Mouse (Mus musculus) lung, postnatal 4 days (tissue): ENCODE measurements around the gene Krt84.
"Not testable (repeated sequence)": the region's sequence is repeated elsewhere in the genome, so short reads cannot be mapped to it uniquely, and the experiment has no call there.

ENCODE experiments used
- DNase-seq, 2 experiments: peaks; one replicate each; pipeline ENCODE4 v3.0.0; 2021

Gene Krt84

DNA sequence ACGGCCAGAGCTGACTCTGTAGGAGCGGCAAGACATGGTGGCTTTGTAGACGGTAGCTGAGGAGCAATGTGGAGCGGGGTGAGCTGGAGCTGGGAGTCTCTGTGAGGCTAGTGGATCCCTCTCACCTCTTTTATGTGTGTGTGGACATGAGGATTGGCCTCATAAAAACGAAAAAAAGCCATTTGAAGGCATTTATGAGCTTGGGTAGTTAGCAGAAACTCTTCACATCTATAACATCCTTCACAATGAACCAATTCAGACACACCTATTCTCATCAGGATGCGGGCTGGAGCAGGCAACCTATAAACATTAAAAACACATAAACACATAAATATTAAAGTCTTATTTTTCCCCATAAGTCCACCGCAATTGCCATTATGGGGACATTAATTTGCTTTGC, at the start of gene Krt84:
Gene Krt84 (minus strand): TSS at position 101 of the 400 bp plus-strand sequence.
- DNase-seq: no peak

DNA sequence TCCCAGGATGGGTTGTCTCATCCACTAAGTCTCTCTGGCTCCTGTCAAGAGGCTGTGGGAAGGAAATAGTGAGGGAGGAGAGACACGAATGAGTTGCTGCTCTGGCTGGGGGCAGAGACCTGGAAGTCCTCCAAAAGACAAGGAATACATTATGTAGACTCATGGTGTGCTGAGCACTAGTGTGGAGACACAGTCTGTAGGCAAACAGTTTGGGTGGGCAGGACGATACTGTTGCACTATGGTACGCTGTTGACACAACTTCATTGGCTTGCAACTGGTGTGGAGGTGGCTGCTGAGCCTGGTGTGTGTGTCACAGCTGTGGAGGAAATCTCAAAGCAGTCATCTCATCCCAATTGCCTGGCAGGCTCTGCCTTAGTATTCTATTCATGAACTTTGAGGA, 49.1 kb upstream of the Krt84 start:
- no peak for DNase-seq

DNA sequence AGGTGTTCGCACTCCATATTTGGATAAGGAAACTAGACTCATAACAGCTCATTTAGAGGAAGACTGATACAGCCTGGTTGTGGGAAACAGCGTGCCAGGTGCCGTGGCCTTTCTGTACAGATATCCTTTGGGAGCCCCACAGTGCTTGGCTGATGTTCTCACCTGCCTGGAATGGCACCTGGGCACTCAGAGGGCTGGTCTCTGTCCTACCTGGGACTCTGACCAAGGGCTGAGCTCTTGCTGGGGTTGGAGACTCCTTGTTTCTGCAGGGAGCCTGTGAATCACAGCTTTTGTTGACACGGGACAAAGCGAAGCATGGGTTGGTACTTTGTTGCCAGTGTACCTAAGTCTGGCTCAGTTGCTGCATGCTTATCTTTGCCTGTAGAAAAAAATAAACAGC, 42.9 kb upstream of the Krt84 start:
- DNase-seq: no peak

DNA sequence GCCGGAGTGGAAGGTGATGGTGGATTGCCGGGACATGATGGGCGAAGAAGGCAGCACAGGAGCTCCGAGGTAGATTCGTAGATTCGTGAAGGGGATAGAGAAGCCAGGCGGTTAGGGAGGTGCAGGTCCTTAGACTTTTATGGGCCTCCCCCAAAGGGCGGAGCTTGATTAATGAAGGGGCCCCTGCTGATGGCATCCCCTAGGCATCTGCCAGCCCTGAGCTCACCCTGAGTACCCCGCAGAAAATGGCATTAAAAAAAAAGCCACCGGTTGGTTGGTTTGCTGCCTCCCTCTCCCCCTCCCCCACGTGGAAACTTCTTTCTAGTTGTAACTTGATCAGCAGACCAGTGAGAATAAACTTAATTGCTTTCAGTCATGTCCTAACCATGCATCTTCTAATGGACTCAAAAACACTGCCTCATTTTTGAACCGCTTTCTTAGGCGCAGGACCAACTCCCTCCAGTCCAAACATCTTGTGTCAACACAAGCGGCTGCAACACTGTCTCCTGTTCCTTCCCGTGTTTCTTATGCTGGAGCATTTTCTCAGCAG, 41.3 kb upstream of the Krt84 start, which contains the start of gene Krt75:
Gene Krt75 (minus strand): TSS at position 109 of the 550 bp plus-strand sequence.
- DNase-seq: no peak

DNA sequence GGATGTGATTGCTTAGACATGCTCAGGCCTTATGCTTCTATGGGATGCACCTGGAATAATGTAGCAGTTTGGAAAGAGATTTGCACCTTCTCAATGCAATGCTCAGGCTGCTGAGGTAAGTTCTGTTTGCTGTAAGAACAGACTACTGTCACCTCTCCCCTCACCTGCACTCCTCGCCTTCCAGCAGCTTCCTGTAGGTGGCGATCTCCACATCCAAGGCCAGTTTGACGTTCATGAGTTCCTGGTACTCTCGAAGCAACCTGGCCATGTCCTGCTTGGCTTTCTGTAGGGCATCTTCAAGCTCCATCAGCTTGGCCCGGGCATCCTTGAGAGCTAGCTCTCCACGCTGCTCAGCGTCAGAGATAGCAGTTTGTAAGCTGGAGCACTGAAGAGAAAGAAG, 35.2 kb upstream of the Krt84 start:
- DNase-seq: peak; percentile 15 to 19

DNA sequence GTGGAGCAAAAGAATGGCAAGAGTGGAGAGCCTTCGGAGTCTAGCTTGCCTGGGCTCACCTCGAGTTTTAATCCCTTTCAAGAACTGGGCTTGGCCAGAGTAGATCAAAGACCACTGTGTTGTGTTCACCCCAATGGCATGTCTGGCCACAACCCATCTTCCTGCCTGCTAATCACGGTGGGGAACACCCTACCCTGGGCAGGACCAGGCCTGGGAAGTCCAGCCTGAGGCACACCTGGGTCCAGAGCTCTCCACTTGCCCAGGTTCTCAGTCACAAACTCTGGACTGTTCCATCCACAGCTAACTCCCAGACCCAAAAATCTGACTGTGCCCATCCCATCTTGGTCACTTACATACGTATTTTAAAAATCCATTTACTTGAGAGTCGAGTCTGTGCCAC, 30.2 kb upstream of the Krt84 start, which contains the start of gene Krt90:
Gene Krt90 (minus strand): TSS at position 101 of the 400 bp plus-strand sequence.
- peak in 1 of 2 experiments; percentile 11 for DNase-seq

DNA sequence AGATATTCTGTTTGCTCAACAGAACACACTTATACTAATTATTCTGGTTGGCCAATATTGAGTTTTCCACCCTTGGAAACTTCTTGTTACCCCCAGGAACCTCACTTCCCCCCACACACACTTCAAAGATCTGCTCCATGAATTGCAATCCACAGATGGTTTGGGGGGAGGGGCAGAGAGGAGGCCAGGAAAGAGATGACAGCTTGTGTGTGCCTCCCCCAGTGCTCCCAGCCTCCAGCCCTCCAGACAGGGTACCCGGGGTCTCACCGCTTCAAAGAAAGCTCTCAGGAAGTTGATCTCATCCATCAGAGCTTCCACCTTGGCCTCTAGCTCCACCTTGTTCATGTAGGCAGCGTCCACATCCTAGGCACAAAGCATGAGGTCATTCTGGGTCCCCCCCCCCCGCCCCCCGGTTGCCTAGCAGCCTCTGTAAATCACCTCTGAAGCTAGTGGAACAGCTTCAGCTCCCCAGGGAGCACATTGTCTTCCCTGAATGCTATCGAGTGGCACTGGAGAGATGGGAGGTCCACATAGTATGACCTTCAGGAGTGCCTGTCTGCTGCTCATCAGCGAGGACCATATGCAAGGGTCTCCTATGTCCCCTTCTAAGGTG, 25.5 kb upstream of the Krt84 start:
- peak in 1 of 2 experiments; percentile 9 for DNase-seq

DNA sequence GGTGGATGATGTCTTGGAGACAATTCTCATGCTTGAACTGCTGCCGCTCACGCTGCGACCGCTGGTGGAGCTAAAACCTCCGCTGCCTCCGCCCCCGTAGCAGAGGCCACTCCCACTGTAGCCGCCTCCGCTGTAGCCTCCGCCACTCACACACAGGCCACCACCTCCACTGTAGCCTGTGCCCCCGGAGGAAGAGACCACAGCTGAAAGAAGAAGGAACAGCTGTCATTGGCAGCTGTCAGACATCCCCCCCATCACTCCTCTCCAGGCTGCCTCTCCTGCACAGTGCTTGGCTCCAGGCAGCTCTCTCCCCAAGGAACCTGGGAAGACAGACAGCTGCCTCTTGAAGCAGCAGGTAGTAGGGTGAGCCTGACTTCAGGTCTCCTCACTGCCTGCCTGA, 20.5 kb upstream of the Krt84 start:
- peak; percentile 57 to 70 for DNase-seq

DNA sequence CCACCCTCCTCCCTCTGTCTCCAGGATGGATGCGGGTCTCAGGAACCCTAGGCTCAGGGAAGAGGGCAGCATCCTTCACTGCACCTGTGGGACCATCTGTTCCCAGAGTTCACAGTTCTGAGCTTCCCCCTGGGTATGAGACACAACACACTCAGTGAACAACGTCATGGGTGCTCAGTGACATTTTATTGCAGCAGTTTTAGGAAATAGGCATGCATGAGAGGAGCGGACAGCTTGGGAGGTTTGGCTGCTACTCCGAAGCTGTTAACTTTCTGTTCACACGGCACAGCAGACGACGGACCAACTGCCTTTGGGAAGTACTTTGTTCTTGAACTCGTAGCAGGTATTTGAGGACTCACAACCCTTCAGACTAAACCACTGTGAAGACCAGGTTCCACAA, 19.6 kb upstream of the Krt84 start:
- DNase-seq: no peak

DNA sequence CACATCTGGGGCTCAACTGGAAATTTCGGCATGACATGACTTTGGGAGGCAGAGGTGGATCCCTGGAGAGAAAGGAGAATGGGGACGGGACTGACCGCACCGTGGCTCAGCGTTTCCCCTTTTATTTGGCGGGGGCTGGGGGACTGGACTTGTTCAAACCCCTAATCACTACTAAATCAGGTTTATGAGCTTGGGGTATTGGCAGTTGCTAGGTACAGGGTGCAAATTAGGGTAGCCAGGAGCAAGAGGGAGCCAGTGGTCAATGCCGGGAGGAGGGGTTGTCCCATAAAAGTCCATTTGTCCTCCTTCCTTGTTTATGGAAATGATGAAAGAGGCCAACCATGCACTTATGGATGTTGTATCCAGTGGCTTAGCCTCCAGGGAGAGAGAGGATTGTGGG, 17.9 kb upstream of the Krt84 start, which contains the start of gene Krt82:
Gene Krt82 (minus strand): TSS at position 101 of the 400 bp plus-strand sequence.
- DNase-seq: no peak

DNA sequence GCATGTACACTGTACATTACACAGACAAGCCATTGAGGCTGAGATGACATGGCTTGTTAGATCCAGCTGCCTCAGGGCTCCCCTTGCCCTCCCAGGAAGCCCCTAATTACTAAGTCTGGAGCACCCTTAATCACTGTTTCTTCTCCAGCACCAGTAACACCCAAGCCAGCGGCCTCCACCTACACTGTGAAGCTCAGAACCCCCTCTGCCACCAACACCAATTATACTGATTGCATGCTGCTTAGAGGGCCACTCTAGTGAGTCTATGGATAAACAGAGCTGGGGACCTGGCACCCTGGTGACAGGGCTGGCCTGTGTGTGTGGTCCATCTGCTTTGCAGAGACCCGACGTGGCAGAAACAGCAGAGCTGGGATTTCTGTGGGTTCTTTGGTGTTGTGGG, 11.9 kb upstream of the Krt84 start:
- no peak for DNase-seq

DNA sequence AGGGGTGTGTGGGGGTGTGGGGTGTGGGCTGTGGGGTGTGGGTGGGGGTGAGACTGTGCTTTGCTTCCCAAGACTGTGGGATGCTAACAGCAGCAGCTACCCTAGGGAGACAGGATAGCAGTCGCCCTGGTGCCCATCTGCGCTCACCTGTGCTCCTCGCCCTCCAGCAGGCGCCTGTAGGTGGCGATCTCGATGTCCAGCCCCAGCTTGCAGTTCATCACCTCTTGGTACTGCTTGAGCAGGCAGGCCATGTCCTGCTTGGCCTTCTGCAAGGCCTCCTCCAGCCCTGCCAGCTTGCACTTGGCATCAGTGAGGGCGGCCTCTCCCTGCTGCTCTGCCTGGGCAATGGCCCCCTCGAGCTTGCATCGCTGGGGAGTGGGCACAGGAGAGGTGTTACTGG, 9.9 kb upstream of the Krt84 start:
- no peak for DNase-seq

DNA sequence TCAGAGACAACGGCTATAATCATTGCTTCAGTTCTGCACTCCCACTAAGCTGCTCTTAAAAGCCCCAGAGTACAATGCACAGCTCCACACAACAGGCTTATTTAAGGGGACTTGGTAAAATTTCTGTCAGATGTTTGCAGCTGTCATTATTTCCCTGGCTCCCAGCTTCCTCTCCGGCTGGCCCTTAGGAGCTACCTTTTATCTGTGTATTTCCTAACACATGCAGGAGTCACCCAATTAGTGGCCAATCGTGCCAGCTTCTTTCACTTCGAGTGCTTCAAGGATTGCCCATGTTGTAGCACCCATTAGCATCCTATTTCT, 5.9 kb upstream of the Krt84 start:
- DNase-seq: peak in 1 of 2 experiments; percentile 40

DNA sequence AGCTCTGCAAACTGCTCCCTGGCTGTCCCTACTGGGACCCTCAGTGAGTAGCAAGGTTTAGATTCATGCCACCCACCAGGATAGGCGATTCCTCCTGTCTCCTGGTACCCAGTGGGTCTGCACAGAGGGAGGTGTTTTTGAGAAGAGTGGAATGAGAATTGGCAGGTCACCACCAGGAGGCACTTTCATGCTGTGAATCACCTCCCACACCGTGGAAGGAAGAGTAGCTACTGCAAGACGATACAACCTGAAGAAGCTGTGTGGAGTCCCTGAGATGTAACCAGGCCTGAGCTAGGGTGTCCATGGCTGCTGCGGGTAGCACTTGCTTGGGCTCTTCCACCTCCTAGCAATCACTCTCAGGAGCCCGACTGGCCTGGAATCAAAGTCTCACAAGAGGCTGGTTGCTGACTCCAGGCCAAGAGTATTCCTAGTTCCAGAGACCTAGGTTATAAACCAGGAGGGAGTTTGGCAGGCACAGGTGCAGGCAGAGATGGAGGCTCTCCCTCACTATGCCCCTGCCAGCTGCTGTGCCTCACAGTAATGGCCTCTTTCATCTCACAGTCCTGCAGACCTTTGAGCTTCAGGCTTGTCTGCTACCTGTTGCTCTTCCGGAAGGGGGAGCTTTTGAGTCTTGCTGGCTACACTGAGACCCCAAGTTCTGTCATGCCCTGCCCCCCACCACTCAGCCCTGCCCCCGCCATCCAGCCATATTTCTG, 5.4 kb upstream of the Krt84 start:
- peak in 1 of 2 experiments; percentile 41 for DNase-seq

DNA sequence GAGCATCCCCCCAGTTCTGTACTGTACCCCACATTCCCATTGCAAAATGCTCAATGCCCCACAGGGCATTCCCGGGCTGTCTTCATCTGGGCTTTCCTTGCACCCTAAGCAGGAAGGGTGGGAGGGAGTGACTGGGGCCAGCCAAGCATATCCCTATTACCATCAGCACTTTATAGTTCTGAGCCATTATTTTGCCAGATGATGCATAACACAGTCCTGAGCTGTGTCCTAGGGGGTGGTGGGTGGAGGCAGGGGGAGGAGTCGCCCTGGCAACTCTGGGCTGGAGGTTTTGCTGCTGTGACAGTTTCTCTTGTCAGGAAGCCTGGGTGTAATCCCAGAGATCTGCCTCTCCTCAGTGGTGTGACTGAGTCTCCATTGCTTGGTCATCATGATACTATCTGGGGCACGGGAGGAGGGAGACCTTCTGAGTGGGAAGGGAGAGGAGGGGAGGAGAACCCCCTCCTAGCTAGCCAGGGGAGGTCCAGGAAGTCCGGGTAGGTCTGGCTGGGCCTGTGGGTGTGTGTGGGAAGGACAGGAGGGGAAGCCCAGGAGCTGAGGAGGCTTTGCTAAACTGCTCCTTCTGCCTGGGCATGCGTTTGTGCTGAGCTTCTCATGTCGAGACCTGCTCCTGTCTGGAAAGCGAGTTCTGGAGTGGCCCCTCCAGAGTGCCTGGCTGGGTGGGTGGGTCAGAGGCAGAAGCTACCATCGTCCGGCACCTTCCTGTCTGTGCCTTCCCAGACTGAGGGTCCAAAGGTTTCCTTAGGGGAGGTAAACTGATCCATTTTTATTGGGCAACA, 3.6 kb upstream of the Krt84 start:
- no peak for DNase-seq

DNA sequence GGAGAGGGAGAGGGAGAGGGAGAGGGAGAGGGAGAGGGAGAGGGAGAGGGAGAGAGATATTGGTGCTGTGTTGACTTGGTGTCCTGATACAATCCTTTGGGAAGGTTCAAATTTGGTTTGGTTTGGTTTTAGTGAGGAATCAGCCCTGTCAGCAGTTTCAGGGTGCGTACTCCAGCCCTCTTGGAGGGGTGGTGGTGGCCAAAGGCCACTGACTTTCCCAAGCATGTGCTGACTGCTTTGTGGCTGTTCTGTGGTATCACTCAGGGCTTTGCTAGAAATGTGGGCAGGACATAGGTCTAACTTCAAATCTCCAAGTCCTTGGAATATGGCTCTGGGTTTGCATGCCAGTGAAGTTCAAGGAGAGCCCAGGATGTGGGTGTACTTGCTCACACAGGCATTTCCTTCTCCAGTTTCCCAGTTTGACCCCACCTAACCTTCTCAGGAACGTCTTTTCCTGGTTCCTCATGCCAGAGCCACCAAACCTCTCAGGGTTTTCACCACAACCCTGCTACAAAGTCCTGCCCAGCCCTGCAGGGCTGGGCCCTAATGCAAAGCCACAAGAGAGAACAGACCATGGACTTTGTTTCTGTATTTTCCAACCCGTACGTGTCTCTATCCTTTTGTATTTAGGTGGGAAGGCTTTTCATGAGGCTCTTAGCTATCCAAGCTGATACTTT, 9.9 kb downstream of the Krt84 start:
- no peak for DNase-seq

DNA sequence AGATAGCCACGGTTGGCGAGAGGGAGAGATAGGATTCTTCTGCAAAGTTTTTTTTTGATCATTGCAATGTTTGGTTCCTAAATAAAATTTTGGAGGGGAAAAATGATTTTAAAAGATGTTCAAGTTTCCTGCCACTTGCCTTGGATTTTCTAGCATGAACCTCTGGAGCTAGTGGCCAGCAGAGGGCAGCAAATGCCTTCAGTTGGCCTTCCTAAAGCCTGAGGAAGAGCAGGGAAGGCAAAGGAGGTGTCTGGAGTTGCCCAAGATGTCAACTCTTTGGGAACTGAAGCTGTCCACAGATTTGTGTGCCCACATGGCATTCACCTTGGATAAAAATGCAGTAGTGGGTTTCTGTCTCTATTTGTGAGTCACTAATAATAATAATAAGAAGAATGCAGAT, 12.8 kb downstream of the Krt84 start:
- DNase-seq: peak; percentile 57 to 75

DNA sequence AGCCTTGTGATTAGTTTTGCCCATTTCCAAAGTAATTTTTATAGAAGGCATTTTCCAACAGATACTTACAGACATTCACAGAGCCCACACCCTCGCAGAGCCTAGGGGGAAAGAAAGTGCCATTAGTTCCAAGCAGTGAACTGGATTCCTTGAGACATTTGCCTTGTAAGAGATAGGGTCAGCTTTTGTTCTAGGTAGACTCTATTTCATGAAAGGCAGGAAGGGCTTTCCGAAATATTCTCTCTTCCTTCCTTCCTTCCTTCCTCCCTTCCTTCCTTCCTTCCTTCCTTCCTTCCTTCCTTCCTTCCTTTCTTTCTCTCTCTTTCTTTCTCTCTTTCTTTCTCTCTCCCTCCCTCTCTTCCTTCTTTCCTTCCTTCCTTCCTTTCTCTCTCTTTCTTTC, 15.5 kb downstream of the Krt84 start, which contains the start of gene Gm49425:
Gene Gm49425 (minus strand): TSS at position 101 of the 400 bp plus-strand sequence.
- not testable (repeated sequence) for DNase-seq

DNA sequence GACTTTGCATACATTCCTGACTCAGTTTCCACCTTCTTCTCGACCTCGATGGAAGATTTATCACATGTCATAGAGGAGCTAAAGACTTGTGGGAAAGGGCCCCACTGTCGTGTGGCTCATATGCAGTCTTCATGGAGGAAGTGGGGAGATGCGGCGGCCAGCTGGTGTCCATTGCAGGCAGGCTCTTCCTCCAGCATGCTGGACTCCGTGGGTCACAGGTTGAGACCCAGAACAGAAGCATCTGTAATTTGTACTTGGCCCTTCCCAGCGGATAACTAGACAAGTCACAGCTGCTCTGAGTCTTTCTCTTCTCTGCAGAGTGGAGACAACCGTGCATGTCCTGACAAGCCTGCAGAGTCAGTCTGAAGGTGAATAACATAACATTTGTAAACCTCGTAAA, 24.4 kb downstream of the Krt84 start:
- peak in 1 of 2 experiments; percentile 50 for DNase-seq

DNA sequence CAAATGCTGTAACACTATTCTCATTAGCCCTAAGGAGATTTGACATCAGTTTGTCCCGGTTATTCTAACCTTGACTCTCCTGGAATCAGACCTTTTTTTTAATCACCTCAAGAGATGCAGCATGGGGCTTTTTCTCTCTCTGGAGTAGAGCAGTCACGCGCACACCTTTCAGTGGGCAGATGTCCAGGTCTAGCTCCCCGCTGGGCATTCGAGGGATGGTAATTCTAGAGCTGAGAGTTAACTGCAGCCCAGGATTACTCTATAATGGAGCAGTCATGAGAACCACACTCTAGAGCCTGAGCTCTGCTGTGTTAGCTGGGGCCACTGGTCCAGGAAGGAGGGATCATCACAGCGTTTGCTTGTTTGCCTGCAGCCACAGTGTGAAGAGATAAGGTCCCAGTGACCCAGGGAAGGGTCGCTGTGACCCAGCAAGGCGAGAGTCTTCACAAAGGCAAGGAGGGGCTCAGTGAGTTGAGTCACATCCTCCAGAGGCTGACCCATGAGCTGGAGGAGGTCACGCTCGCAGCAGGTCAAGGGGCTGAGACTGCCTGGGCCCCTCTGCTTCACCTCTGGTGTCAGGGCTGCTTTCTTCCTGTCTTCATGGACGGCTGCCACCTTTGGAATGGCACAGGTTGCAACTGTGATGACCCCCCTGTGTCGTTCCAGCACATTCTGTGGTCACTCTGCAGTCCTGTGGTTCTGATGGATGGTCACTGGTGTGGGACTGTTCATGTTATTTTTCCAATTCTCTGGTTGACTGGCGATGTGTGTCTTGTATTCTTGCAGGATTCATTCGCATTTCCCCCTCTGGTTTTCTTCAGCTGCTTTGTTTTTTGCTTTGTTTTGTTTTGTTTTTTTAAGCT, 25.5 kb downstream of the Krt84 start:
- DNase-seq: no peak

DNA sequence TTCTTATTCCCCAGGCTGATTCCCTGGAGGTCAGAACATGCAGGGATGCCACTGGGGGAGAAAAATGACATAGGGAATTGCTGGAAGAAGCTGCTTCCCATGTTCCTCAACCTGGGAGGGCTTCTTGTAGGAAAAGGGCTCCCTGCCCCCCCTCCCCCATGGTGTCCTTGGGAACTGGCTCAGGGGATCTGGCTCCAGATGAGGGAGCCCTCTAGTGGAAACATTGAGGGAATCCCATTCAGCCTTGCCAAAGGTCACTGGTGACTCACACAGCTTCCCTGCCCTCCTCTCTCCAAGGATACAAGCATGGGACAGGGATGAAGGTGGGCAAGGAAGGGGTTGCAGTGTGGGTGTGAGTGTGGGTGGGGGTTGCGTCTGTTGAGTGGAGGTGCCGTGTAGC, 35.4 kb downstream of the Krt84 start:
- DNase-seq: peak in 1 of 2 experiments; percentile 37

DNA sequence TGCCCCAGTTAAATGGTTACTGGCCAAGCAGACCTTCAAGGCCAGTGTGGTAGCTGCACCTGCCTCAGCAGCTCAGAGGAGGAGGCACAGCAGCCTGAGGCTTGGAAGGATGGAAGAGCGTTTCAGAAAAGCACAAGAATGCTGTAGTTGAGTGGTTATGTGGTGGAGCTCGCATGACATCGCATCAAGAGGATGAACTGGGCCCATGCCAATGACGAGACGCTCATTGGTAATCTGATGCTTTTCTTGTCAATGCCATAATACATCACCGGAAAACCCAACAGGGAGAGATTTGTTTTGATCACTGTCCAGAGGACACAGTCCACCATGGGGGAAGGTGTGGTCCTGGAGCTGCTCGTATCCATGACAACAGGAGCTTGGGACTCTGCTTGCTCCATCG, 37.4 kb downstream of the Krt84 start:
- no peak for DNase-seq
